Mouse (Mus musculus) midbrain, embryonic 16.5 days (tissue): ENCODE measurements around the gene Elovl3. TPM values are rescaled to one million over a fixed set of nuclear protein-coding genes. Genes with fewer than 3 reads are reported as not detected.

ENCODE experiments used
- ATAC-seq: fragments of 200-750 bp; cut with Nextera tagmentation; 2 replicates; pipeline ENCODE4 v1.8.0; 2017; ENCODE audit warnings: moderate TSS enrichment
- H3K27ac ChIP-seq: fragments of 300-500 bp; sonication (generic); 2 replicates; pipeline ENCODE4 v1.5.1; 2014; ENCODE audit warnings: mild to moderate bottlenecking, low read length, mixed read lengths
- H3K27me3 ChIP-seq: fragments of 300-500 bp; sonication (generic); 2 replicates; pipeline ENCODE4 v1.6.1; 2014; ENCODE audit warnings: low read depth, low read length, mixed read lengths; ENCODE audit not compliant: control insufficient read depth, insufficient read depth
- H3K36me3 ChIP-seq: fragments of 300-500 bp; sonication (generic); 2 replicates; pipeline ENCODE4 v1.6.1; 2014; ENCODE audit warnings: mild to moderate bottlenecking, low read length, moderate library complexity, mixed read lengths; ENCODE audit not compliant: control insufficient read depth, insufficient read depth
- H3K4me1 ChIP-seq: fragments of 300-500 bp; sonication (generic); 2 replicates; pipeline ENCODE4 v1.6.1; 2014; ENCODE audit warnings: mild to moderate bottlenecking, low read length, mixed read lengths; ENCODE audit not compliant: control insufficient read depth, insufficient read depth
- H3K4me2 ChIP-seq: fragments of 300-500 bp; sonication (generic); 2 replicates; pipeline ENCODE4 v1.6.1; 2014; ENCODE audit warnings: mild to moderate bottlenecking, low read length, mixed read lengths
- H3K4me3 ChIP-seq: fragments of 300-500 bp; sonication (generic); 2 replicates; pipeline ENCODE4 v1.5.1; 2014; ENCODE audit warnings: low read depth, mild to moderate bottlenecking, low read length, moderate library complexity, mixed read lengths
- H3K9ac ChIP-seq: fragments of 300-500 bp; sonication (generic); 2 replicates; pipeline ENCODE4 v1.6.1; 2014; ENCODE audit warnings: low read depth, low read length, mixed read lengths
- H3K9me3 ChIP-seq: fragments of 300-500 bp; sonication (generic); replicated peaks from 2 replicates; pipeline ENCODE4 v1.6.1; 2014; ENCODE audit warnings: mild to moderate bottlenecking, low read length, mixed read lengths; ENCODE audit not compliant: control insufficient read depth, poor library complexity, severe bottlenecking
- WGBS: fragments of 180-500 bp; shearing (Covaris S2); extraction: QIAGEN DNeasy Blood & Tissue Kit; methylation state at CpG from one replicate; pipeline ENCODE4 v1.1.7; 2014; 5-methylcytosine and 5-hydroxymethylcytosine counted together
- polyA plus RNA-seq: library from polyadenylated mRNA; unstranded; fragments of >200 nt; fragmentation: Nextera tagmentation; extraction: Ambion mirVana; gene quantifications from 2 replicates; pipeline ENCODE4 v1.2.1, GENCODE M21; 2015

Gene Elovl3
- polyA plus RNA-seq, 1 experiment from 2014 or later = 0.15 TPM

- WGBS = 87% methylated on average over 5 of the region's 5 CpGs
- H3K4me2 ChIP-seq = no peak overlapping the region
- no peaks in the 10 kb centered on the region for H3K9me3 ChIP-seq
- no peak overlapping the region for H3K9ac ChIP-seq
- H3K4me1 ChIP-seq = 0 out of 2 replicates have a peak, but pooled peaks cover 2% of the 10 kb centered on the region
- H3K27me3 ChIP-seq = no peaks in the 10 kb centered on the region
- H3K4me3 ChIP-seq = no peak overlapping the region
- H3K27ac ChIP-seq = no peak overlapping the region
- no peak for ATAC-seq
- peaks cover 5% of the 10 kb centered on the region; the same call in 1 of the 2 replicates for H3K36me3 ChIP-seq
Observed at GRCm38 (mm10) chr19:46172541-46172940, 40.8 kb downstream of the Elovl3 start.

DNA sequence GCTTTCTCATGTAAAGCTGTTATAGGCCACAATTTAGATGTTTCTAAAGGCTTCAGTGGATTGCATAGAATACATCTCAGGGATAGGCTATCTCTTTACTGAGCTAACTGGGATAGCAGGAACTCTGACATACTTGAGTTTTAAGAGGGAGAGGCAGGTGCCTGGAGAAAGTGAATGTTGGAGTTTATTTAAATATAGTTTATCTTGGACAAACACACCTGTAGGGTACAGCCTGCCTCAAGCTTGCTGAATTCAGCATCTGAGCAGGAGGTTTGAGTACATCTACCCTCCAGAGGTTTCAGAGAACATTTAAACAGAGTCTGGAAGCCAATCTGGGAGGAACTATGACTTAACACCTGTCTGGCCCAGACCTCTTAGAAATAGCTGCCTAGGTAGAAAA is 43.5 kb downstream of the Elovl3 start:
- H3K4me1 ChIP-seq = 0 out of 2 replicates have a peak, but pooled peaks cover 2% of the 10 kb centered on the region
- no peak for ATAC-seq
- no peak overlapping the region for H3K9ac ChIP-seq
- no peak overlapping the region for H3K4me3 ChIP-seq
- H3K27ac ChIP-seq = no peak overlapping the region
- no peak overlapping the region for H3K4me2 ChIP-seq
- H3K27me3 ChIP-seq = no peaks in the 10 kb centered on the region
- peaks cover 5% of the 10 kb centered on the region; the same call in 1 of the 2 replicates for H3K36me3 ChIP-seq
- no peaks in the 10 kb centered on the region for H3K9me3 ChIP-seq

DNA sequence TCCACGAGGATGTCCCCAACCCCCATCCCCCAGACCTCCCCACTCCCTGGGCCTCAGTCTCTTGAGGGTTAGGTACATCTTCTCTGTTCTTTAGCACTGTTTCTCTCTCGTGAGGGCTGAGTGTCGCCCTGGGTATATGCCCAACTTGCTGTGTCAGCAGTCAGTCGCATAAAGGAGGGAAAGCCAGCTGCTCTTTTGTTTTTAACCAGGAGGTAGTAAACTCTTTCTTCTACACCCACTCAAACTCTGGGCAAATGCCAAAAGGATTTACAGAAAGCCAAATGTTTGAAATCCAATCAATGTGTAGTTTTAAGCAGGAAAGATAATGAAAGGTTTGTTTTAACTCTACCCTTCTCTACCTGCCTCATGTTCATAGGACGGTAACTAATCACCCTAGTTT is 45.3 kb downstream of the Elovl3 start:
- no peaks in the 10 kb centered on the region for H3K9me3 ChIP-seq
- H3K4me3 ChIP-seq = no peak overlapping the region
- H3K27me3 ChIP-seq = no peaks in the 10 kb centered on the region
- H3K9ac ChIP-seq = no peak overlapping the region
- H3K4me1 ChIP-seq = 0 out of 2 replicates have a peak, but pooled peaks cover 2% of the 10 kb centered on the region
- no peak for ATAC-seq
- WGBS = 43% methylated on average over 5 of the region's 5 CpGs
- H3K36me3 ChIP-seq = no peaks in the 10 kb centered on the region
- no peak overlapping the region for H3K27ac ChIP-seq
- H3K4me2 ChIP-seq = no peak overlapping the region

- Histone ChIP-seq H3K4me3 (no peak overlapping the region), H3K27me3 (no peaks in the 10 kb centered on the region), H3K27ac (no peak overlapping the region), H3K4me2 (no peak overlapping the region), H3K4me1 (0 out of 2 replicates have a peak, but pooled peaks cover 2% of the 10 kb centered on the region), H3K36me3 (no peaks in the 10 kb centered on the region), H3K9ac (no peak overlapping the region), H3K9me3 (no peaks in the 10 kb centered on the region)
- no peak for ATAC-seq
- WGBS = 93% methylated on average over 2 of the region's 2 CpGs
Observed at GRCm38 (mm10) chr19:46180274-46180673, 48.6 kb downstream of the Elovl3 start.

DNA sequence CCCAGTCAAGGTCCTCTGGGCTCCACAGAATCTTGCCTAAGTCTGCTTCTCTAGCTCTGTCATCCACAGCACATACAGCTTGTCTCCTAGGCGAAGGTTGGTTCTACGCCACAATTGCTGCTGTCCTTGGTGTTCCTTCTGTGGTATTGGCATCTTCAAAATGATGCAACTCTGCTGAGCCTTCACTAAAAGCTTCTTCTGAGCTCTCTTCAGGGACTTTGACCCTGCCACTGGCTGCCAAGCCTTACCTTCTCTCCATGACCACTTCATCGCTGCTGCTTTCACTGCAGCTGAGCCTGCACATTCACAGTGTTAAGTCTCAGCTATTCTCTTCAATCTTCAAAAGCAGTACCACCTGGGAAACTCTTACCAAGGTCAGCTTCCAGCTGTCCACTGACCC is 50.5 kb downstream of the Elovl3 start:
- Histone ChIP-seq H3K9ac (no peak overlapping the region), H3K4me2 (no peak overlapping the region), H3K36me3 (no peaks in the 10 kb centered on the region), H3K4me1 (no peaks in the 10 kb centered on the region), H3K27ac (no peak overlapping the region), H3K9me3 (no peaks in the 10 kb centered on the region), H3K27me3 (no peaks in the 10 kb centered on the region), H3K4me3 (no peak overlapping the region)
- ATAC-seq = no peak
- WGBS = 90% methylated on average over 3 of the region's 3 CpGs

Other genes with a start within 250 kb of the Elovl3 start
- 23.4 and 25.6 TPM in 2 replicates for gene Armh3, start 133.4 kb upstream of the Elovl3 start, polyA plus RNA-seq
- 4.0 and 5.7 TPM in 2 replicates for gene Hps6, start 128.4 kb upstream of the Elovl3 start, polyA plus RNA-seq
- gene Pprc1, start 87.0 kb upstream of the Elovl3 start, polyA plus RNA-seq = 19.9 and 20.0 TPM in 2 replicates
- gene Ldb1, start 86.7 kb upstream of the Elovl3 start, polyA plus RNA-seq = 88.1 and 107 TPM in 2 replicates
- 64.4 and 65.7 TPM in 2 replicates for gene Nolc1, start 56.0 kb upstream of the Elovl3 start, polyA plus RNA-seq
- 1.6 and 2.0 TPM in 2 replicates for gene Pitx3, start 16.4 kb downstream of the Elovl3 start, polyA plus RNA-seq
- gene Gbf1, start 20.6 kb downstream of the Elovl3 start, polyA plus RNA-seq = 62.8 and 66.9 TPM in 2 replicates
- 1.3 and 1.5 TPM in 2 replicates for gene Nfkb2, start 172.4 kb downstream of the Elovl3 start, polyA plus RNA-seq
- gene Psd, start 195.3 kb downstream of the Elovl3 start, polyA plus RNA-seq = 129 and 146 TPM in 2 replicates
- 49.5 and 51.3 TPM in 2 replicates for gene Fbxl15, start 196.3 kb downstream of the Elovl3 start, polyA plus RNA-seq
- gene Cuedc2, start 206.8 kb downstream of the Elovl3 start, polyA plus RNA-seq = 313 and 332 TPM in 2 replicates
- gene Mfsd13a, start 209.2 kb downstream of the Elovl3 start, polyA plus RNA-seq = 10.7 and 11.8 TPM in 2 replicates
- gene 2310034G01Rik, start 218.4 kb downstream of the Elovl3 start, polyA plus RNA-seq = 1.4 and 2.7 TPM in 2 replicates